Mouse (Mus musculus): Measurements from ENCODE around the gene Pomgnt2. TPM values are rescaled to one million over a fixed set of nuclear protein-coding genes. Genes with fewer than 3 reads are reported as not detected.

Gene Pomgnt2
- polyA plus RNA-seq, 2 experiments, result 14.6 to 20.3 TPM

DNA sequence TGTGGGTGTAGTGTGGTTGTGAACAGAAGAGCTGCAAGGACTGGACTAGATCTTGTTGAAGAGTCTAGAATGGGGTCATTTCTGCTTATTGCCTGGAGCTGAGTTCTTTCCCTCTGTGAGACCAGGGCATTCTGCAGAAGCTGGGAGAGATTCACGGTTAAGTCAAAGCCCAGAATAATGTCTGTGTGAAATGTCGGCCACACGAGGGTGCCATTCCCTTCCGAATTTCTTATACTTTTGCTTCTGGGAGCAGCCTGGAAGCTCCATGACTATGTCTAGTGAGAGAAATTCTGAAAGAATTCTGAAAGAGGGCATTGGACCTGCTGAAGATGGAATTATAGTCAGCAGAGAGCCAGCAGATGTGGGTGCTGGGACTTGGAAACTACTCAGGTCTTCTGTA lies 49.1 kb downstream of the Pomgnt2 start:
- Histone ChIP-seq H3K4me3 (replicated peaks; ENCODE audit: low read length) (no peak overlapping the region), H3K27ac (replicated peaks; ENCODE audit: low read depth, low read length) (no peak overlapping the region), H3K9ac (ENCODE audit: low read depth, low read length, severe bottlenecking) (no peak overlapping the region), H3K4me1 (ENCODE audit: control insufficient read depth, insufficient read depth, low read length) (peaks cover 14% of the 10 kb centered on the region), H3K27me3 (ENCODE audit: control insufficient read depth, insufficient read depth, low read length) (no peaks in the 10 kb centered on the region), H3K4me2 (replicated peaks; ENCODE audit: low read depth, low read length, severe bottlenecking) (no peak overlapping the region), H3K9me3 (ENCODE audit: control insufficient read depth, low read length) (no peaks in the 10 kb centered on the region), H3K36me3 (ENCODE audit: control insufficient read depth, insufficient read depth, low read length) (no peaks in the 10 kb centered on the region)
- 6% methylated on average over 4 of the region's 4 CpGs for WGBS
- no peak for ATAC-seq (ENCODE audit: low FRiP score, low read depth)
- peak; percentile 75 for DNase-seq (ENCODE audit: low spot score)
- no peak for TF ChIP-seq POLR2A (IDR thresholded peaks at IDR 0.05; ENCODE audit: borderline replicate concordance, extremely low read depth, insufficient read depth, insufficient read length)

DNA sequence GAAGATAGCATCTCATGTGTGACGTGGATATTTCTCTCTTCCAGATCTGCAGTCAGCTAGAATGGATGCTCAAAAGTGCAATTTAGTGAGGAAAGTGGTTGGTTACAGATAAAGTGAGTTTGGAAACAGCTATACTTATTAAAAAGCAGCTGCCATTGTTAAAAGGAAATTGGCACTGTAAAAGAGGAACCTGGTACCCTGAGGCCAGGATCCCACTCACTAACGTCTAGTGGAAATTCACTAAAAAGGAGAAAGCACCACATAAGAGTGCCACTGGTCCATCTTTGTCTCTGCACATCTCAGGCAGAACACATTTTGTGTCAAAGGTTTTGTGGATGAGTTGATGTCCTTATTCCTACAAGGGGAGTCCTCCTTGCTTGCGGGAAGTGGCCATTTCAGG lies 53.3 kb downstream of the Pomgnt2 start:
- no peak for TF ChIP-seq POLR2A (IDR thresholded peaks at IDR 0.05; ENCODE audit: borderline replicate concordance, extremely low read depth, insufficient read depth, insufficient read length)
- no peaks in the 10 kb centered on the region for H3K27me3 ChIP-seq (ENCODE audit: control insufficient read depth, insufficient read depth, low read length)
- no peaks in the 10 kb centered on the region for H3K4me1 ChIP-seq (ENCODE audit: control insufficient read depth, insufficient read depth, low read length)
- 69% methylated on average over 3 of the region's 3 CpGs for WGBS
- no peak overlapping the region for H3K4me2 ChIP-seq (replicated peaks; ENCODE audit: low read depth, low read length, severe bottlenecking)
- ATAC-seq (ENCODE audit: low FRiP score, low read depth) (no peak), DNase-seq (ENCODE audit: low spot score) (no peak)
- H3K4me3 ChIP-seq (replicated peaks; ENCODE audit: low read length), result no peak overlapping the region
- no peak overlapping the region for H3K9ac ChIP-seq (ENCODE audit: low read depth, low read length, severe bottlenecking)
- no peak overlapping the region for H3K27ac ChIP-seq (replicated peaks; ENCODE audit: low read depth, low read length)
- H3K36me3 ChIP-seq (ENCODE audit: control insufficient read depth, insufficient read depth, low read length), result no peaks in the 10 kb centered on the region
- H3K9me3 ChIP-seq (ENCODE audit: control insufficient read depth, low read length), result no peaks in the 10 kb centered on the region

DNA sequence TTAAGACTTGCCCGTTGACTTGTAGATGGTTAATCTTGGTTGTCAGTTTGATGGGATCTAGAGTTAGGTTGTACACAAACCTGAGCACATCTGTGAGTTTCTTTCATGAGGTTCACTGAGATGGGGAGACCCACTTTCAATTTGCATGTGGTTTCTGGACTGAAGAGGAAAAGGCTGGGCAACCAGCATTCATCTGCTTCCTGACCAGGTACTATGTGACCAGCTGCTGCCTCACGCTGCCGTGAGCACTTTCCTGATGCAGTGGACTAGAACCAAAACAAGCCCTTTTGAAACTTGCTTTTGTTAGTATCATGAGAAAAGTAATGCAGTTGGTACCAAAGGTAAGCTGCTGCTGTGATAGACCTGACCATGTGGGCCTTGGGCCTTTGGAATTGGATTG lies 53.9 kb downstream of the Pomgnt2 start:
- no peak overlapping the region for H3K4me3 ChIP-seq (replicated peaks; ENCODE audit: low read length)

GRCm38 (mm10) chr9:121937944-121938355 lies 59.0 kb downstream of the Pomgnt2 start:
- Histone ChIP-seq H3K27me3 (ENCODE audit: control insufficient read depth, insufficient read depth, low read length) (no peaks in the 10 kb centered on the region), H3K9ac (ENCODE audit: low read depth, low read length, severe bottlenecking) (peak overlapping the region; percentile 56), H3K4me1 (ENCODE audit: control insufficient read depth, insufficient read depth, low read length) (no peaks in the 10 kb centered on the region), H3K9me3 (ENCODE audit: control insufficient read depth, low read length) (no peaks in the 10 kb centered on the region), H3K27ac (replicated peaks; ENCODE audit: low read depth, low read length) (no peak overlapping the region; the same call in 1 of the 2 replicates), H3K4me2 (replicated peaks; ENCODE audit: low read depth, low read length, severe bottlenecking) (peak overlapping the region; percentile 39), H3K4me3 (replicated peaks; ENCODE audit: low read length) (peak overlapping the region; percentile 40), H3K36me3 (ENCODE audit: control insufficient read depth, insufficient read depth, low read length) (no peaks in the 10 kb centered on the region)
- peak; percentile 46 for DNase-seq (ENCODE audit: low spot score)
- ATAC-seq (ENCODE audit: low FRiP score, low read depth), result peak; percentile 44
- 65% methylated on average over 21 of the region's 21 CpGs for WGBS
- no peak for TF ChIP-seq POLR2A (IDR thresholded peaks at IDR 0.05; ENCODE audit: borderline replicate concordance, extremely low read depth, insufficient read depth, insufficient read length)

More for the DNA sequence above, 53.9 kb downstream of the Pomgnt2 start:
- no peaks in the 10 kb centered on the region for H3K4me1 ChIP-seq (ENCODE audit: control insufficient read depth, insufficient read depth, low read length)
- no peaks in the 10 kb centered on the region for H3K27me3 ChIP-seq (ENCODE audit: control insufficient read depth, insufficient read depth, low read length)
- DNase-seq (ENCODE audit: low spot score) (no peak), ATAC-seq (ENCODE audit: low FRiP score, low read depth) (no peak)
- H3K27ac ChIP-seq (replicated peaks; ENCODE audit: low read depth, low read length), result no peak overlapping the region
- no peaks in the 10 kb centered on the region for H3K9me3 ChIP-seq (ENCODE audit: control insufficient read depth, low read length)
- WGBS, result 83% methylated on average over 3 of the region's 3 CpGs
- no peaks in the 10 kb centered on the region for H3K36me3 ChIP-seq (ENCODE audit: control insufficient read depth, insufficient read depth, low read length)
- no peak overlapping the region for H3K4me2 ChIP-seq (replicated peaks; ENCODE audit: low read depth, low read length, severe bottlenecking)
- no peak overlapping the region for H3K9ac ChIP-seq (ENCODE audit: low read depth, low read length, severe bottlenecking)
- TF ChIP-seq POLR2A (IDR thresholded peaks at IDR 0.05; ENCODE audit: borderline replicate concordance, extremely low read depth, insufficient read depth, insufficient read length), result no peak

- H3K9ac ChIP-seq (ENCODE audit: low read depth, low read length, severe bottlenecking), result no peak overlapping the region
- 56% methylated on average over 6 of the region's 6 CpGs for WGBS
- no peaks in the 10 kb centered on the region for H3K27me3 ChIP-seq (ENCODE audit: control insufficient read depth, insufficient read depth, low read length)
- ATAC-seq (ENCODE audit: low FRiP score, low read depth) (no peak), DNase-seq (ENCODE audit: low spot score) (no peak)
- no peaks in the 10 kb centered on the region for H3K36me3 ChIP-seq (ENCODE audit: control insufficient read depth, insufficient read depth, low read length)
- no peak for TF ChIP-seq POLR2A (IDR thresholded peaks at IDR 0.05; ENCODE audit: borderline replicate concordance, extremely low read depth, insufficient read depth, insufficient read length)
- no peaks in the 10 kb centered on the region for H3K9me3 ChIP-seq (ENCODE audit: control insufficient read depth, low read length)
- no peaks in the 10 kb centered on the region for H3K4me1 ChIP-seq (ENCODE audit: control insufficient read depth, insufficient read depth, low read length)
- H3K27ac ChIP-seq (replicated peaks; ENCODE audit: low read depth, low read length), result no peak overlapping the region; the same call in 1 of the 2 replicates
- peak overlapping the region; percentile 39 for H3K4me2 ChIP-seq (replicated peaks; ENCODE audit: low read depth, low read length, severe bottlenecking)
- peak overlapping the region; percentile 40 for H3K4me3 ChIP-seq (replicated peaks; ENCODE audit: low read length)
These were observed 59.5 kb downstream of the Pomgnt2 start for GRCm38 (mm10) chr9:121937451-121937864.

GRCm38 (mm10) chr9:121936952-121937351 lies 60.0 kb downstream of the Pomgnt2 start:
- ATAC-seq (ENCODE audit: low FRiP score, low read depth) (no peak), DNase-seq (ENCODE audit: low spot score) (no peak)
- H3K27me3 ChIP-seq (ENCODE audit: control insufficient read depth, insufficient read depth, low read length), result no peaks in the 10 kb centered on the region
- no peak for TF ChIP-seq POLR2A (IDR thresholded peaks at IDR 0.05; ENCODE audit: borderline replicate concordance, extremely low read depth, insufficient read depth, insufficient read length)
- no peak overlapping the region for H3K27ac ChIP-seq (replicated peaks; ENCODE audit: low read depth, low read length)
- H3K9ac ChIP-seq (ENCODE audit: low read depth, low read length, severe bottlenecking), result no peak overlapping the region
- no peaks in the 10 kb centered on the region for H3K9me3 ChIP-seq (ENCODE audit: control insufficient read depth, low read length)
- WGBS, result 81% methylated on average over 1 of the region's 1 CpGs
- H3K36me3 ChIP-seq (ENCODE audit: control insufficient read depth, insufficient read depth, low read length), result no peaks in the 10 kb centered on the region
- no peak overlapping the region for H3K4me3 ChIP-seq (replicated peaks; ENCODE audit: low read length)
- no peaks in the 10 kb centered on the region for H3K4me1 ChIP-seq (ENCODE audit: control insufficient read depth, insufficient read depth, low read length)
- H3K4me2 ChIP-seq (replicated peaks; ENCODE audit: low read depth, low read length, severe bottlenecking), result peak overlapping the region; percentile 39; the same call in 1 of the 2 replicates

Measured in limb, embryonic 14.5 days (tissue).